Comparison of ENCODE assay signal across 19 mouse cellular contexts in the genomic region with DNA sequence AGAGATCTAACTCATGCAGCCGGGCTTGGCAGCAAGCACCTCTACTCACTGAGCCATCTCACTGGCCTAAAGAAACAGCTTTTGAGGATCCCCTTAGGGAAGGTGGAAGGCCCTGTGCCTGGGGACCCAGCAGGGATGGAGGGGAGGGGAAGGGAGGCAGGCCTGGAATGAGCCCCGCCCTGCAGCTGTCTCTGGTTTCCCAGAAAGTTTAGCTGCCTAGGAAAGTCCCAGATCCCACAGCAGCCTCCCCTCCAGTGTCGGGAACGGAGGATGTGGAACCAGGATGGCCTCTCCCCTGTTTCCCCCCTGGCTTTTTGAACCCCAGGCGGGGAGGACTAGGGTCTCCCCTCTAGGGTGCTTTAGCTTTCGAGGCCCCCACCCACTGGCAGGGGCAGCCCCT. TPM values are rescaled to one million over a fixed set of nuclear protein-coding genes. Genes with fewer than 3 reads are reported as not detected.
DNase-seq lines count a peak whose midpoint lies in the region; ATAC-seq and TF ChIP-seq lines count a peak whose summit lies in the region.
"Had no signal": no experiment of that assay in that cellular context is flagged by ENCODE, and none has a peak within 500 bp of the region (broad histone marks: within the 10 kb centered on the region; RNA-seq: fewer than 3 reads in every experiment).

No protein-coding gene starts in this region.

- no peak for TF ChIP-seq CTCF in kidney, postnatal 0 days (IDR thresholded peaks at IDR 0.05; ENCODE audit: low read depth)
- TF ChIP-seq CTCF in small intestine, adult 2 months (IDR thresholded peaks at IDR 0.05; ENCODE audit: extremely low read depth, insufficient read length, insufficient replicate concordance, low read depth, low read length): no peak

- H3K9me3 ChIP-seq in kidney, postnatal 0 days (replicated peaks; ENCODE audit: low read length): no peaks in the 10 kb centered on the region
- no peaks in the 10 kb centered on the region for H3K9me3 ChIP-seq in ES-E14 (ENCODE audit: control insufficient read depth, insufficient read depth, low read depth, low read length)
- H3K9me3 ChIP-seq in embryonic facial prominence, embryonic 15.5 days (replicated peaks): no peaks in the 10 kb centered on the region
- 0 out of 2 replicates have a peak, but pooled peaks cover 3% of the 10 kb centered on the region for H3K9me3 ChIP-seq in midbrain, embryonic 14.5 days (ENCODE audit: control insufficient read depth, low read length)
- H3K9me3 ChIP-seq: forebrain, embryonic 12.5 days; G1E; liver, embryonic 15.5 days; midbrain, embryonic 15.5 days had no signal

- no peak overlapping the region for H3K27ac ChIP-seq in kidney, postnatal 0 days
- H3K27ac ChIP-seq in ES-E14 (ENCODE audit: insufficient read depth, low read depth, low read length, poor library complexity, severe bottlenecking): peak overlapping the region; percentile 93
- no peak overlapping the region for H3K27ac ChIP-seq in embryonic facial prominence, embryonic 15.5 days (replicated peaks)
- H3K27ac ChIP-seq in small intestine, adult 2 months (ENCODE audit: insufficient read depth, low read depth, low read length): peak overlapping the region; percentile 36
- H3K27ac ChIP-seq in midbrain, embryonic 14.5 days (replicated peaks; ENCODE audit: low read depth, low read length): no peak overlapping the region
- H3K27ac ChIP-seq: forebrain, embryonic 12.5 days; liver, embryonic 15.5 days; midbrain, embryonic 15.5 days had no signal

- 49% methylated on average over 5 of the region's 6 CpGs for WGBS in kidney, postnatal 0 days
- 20% methylated on average over 6 of the region's 6 CpGs for WGBS in embryonic facial prominence, embryonic 15.5 days
- WGBS in small intestine, adult 2 months: 28% methylated on average over 6 of the region's 6 CpGs
- 42% methylated on average over 6 of the region's 6 CpGs for WGBS in midbrain, embryonic 14.5 days

- no peaks in the 10 kb centered on the region for H3K27me3 ChIP-seq in kidney, postnatal 0 days (ENCODE audit: insufficient read depth, low read length)
- H3K27me3 ChIP-seq in embryonic facial prominence, embryonic 15.5 days: peaks cover 6% of the 10 kb centered on the region
- H3K27me3 ChIP-seq in small intestine, adult 2 months (ENCODE audit: control insufficient read depth, insufficient read depth, low read length): no peaks in the 10 kb centered on the region
- H3K27me3 ChIP-seq in midbrain, embryonic 14.5 days (ENCODE audit: control insufficient read depth, insufficient read depth, low read length): peaks cover 32% of the 10 kb centered on the region

- no peak overlapping the region for H3K9ac ChIP-seq in kidney, postnatal 0 days (ENCODE audit: low read depth, low read length)
- H3K9ac ChIP-seq in ES-E14 (ENCODE audit: insufficient read depth, low read depth, low read length, poor library complexity, severe bottlenecking): peak overlapping the region; percentile 67
- H3K9ac ChIP-seq in embryonic facial prominence, embryonic 15.5 days: peak overlapping the region; percentile 9; the same call in 1 of the 2 replicates
- no peak overlapping the region for H3K9ac ChIP-seq in midbrain, embryonic 14.5 days (replicated peaks; ENCODE audit: low read length)
- H3K9ac ChIP-seq: forebrain, embryonic 12.5 days; liver, embryonic 15.5 days; midbrain, embryonic 15.5 days had no signal

- in situ Hi-C loops in ES-E14 (cut with MboI; ENCODE audit: low sequenced_read_pairs in 2 of 2, unreplicated experiment in 2 of 2): no loop called here

- no peak overlapping the region for H3K4me2 ChIP-seq in kidney, postnatal 0 days (ENCODE audit: low read length)
- H3K4me2 ChIP-seq in embryonic facial prominence, embryonic 15.5 days (replicated peaks): no peak overlapping the region
- H3K4me2 ChIP-seq in midbrain, embryonic 14.5 days (ENCODE audit: low read length): no peak overlapping the region
- H3K4me2 ChIP-seq: forebrain, embryonic 12.5 days; liver, embryonic 15.5 days; midbrain, embryonic 15.5 days had no signal

- DNase-seq in kidney, postnatal 0 days (ENCODE audit: low spot score): peak; percentile 15
- DNase-seq in kidney, postnatal 36 days: no peak
- DNase-seq in ES-E14 (ENCODE audit: low read depth, low spot score): peak; percentile 56
- DNase-seq in midbrain, embryonic 14.5 days: no peak
- no peak for DNase-seq in right cerebral cortex, adult 2 months (ENCODE audit: low spot score in 2 of 2)
- DNase-seq: cerebellum, adult 2 months; embryo, embryonic 11 days; left cerebral cortex, postnatal 4 days; lung, postnatal 4 days had no signal

- no peak overlapping the region for H3K4me3 ChIP-seq in kidney, postnatal 0 days (replicated peaks; ENCODE audit: low read depth, low read length)
- peak overlapping the region in 1 of 2 experiments; percentile 23; a peak in 1 of 4 replicates for H3K4me3 ChIP-seq in ES-E14 (ENCODE audit: insufficient read depth in 1 of 2, low read depth in 1 of 2, low read length in 2 of 2, poor library complexity in 1 of 2, severe bottlenecking in 1 of 2)
- H3K4me3 ChIP-seq in embryonic facial prominence, embryonic 15.5 days (replicated peaks): no peak overlapping the region
- H3K4me3 ChIP-seq in small intestine, adult 2 months (ENCODE audit: low read depth, low read length): no peak overlapping the region
- H3K4me3 ChIP-seq in midbrain, embryonic 14.5 days (replicated peaks; ENCODE audit: low read depth, low read length): no peak overlapping the region
- H3K4me3 ChIP-seq: forebrain, embryonic 12.5 days; liver, embryonic 15.5 days; midbrain, embryonic 15.5 days had no signal

- no peak for ATAC-seq in kidney, postnatal 0 days (replicated peaks; ENCODE audit: low FRiP score, low read depth)
- no peak for ATAC-seq in embryonic facial prominence, embryonic 15.5 days (ENCODE audit: insufficient number of reproducible peaks, low FRiP score, low TSS enrichment, low read depth)
- ATAC-seq in midbrain, embryonic 14.5 days (ENCODE audit: low FRiP score, low TSS enrichment): no peak
- ATAC-seq: midbrain, embryonic 15.5 days had no signal

- peaks cover 26% of the 10 kb centered on the region for H3K4me1 ChIP-seq in kidney, postnatal 0 days (replicated peaks; ENCODE audit: insufficient read depth, low read length)
- H3K4me1 ChIP-seq in ES-E14 (ENCODE audit: control insufficient read depth in 2 of 2, insufficient read depth in 2 of 2, low read length in 2 of 2, poor library complexity in 1 of 2): peaks cover 5 to 21% of the 10 kb centered on the region in 2 experiments; a peak in 3 of 4 replicates
- peaks cover 48% of the 10 kb centered on the region for H3K4me1 ChIP-seq in embryonic facial prominence, embryonic 15.5 days
- peaks cover 53% of the 10 kb centered on the region for H3K4me1 ChIP-seq in small intestine, adult 2 months (ENCODE audit: control insufficient read depth, insufficient read depth, insufficient read length, low read length)
- H3K4me1 ChIP-seq in midbrain, embryonic 14.5 days (ENCODE audit: control insufficient read depth, insufficient read depth, low read length): peaks cover 4% of the 10 kb centered on the region

- H3K36me3 ChIP-seq in kidney, postnatal 0 days (ENCODE audit: insufficient read depth, low read length): no peaks in the 10 kb centered on the region
- no peaks in the 10 kb centered on the region for H3K36me3 ChIP-seq in ES-E14 (ENCODE audit: control insufficient read depth, insufficient read depth, low read length, poor library complexity, severe bottlenecking)
- H3K36me3 ChIP-seq in embryonic facial prominence, embryonic 15.5 days: no peaks in the 10 kb centered on the region
- no peaks in the 10 kb centered on the region for H3K36me3 ChIP-seq in small intestine, adult 2 months (ENCODE audit: control insufficient read depth, insufficient read depth, low read length)
- H3K36me3 ChIP-seq in midbrain, embryonic 14.5 days (ENCODE audit: control insufficient read depth, insufficient read depth, low read length): no peaks in the 10 kb centered on the region
- H3K36me3 ChIP-seq: forebrain, embryonic 12.5 days; G1E; liver, embryonic 15.5 days; midbrain, embryonic 15.5 days had no signal

- TF ChIP-seq POLR2A in small intestine, adult 2 months (IDR thresholded peaks at IDR 0.05; ENCODE audit: low read depth, low read length): no peak

RNA-seq across cellular contexts. Expression of a gene that starts 4.2 kb away (rescaled TPM):
- polyA plus RNA-seq in kidney, postnatal 0 days (2015; fragmentation: Nextera tagmentation; extraction: Ambion mirVana): 3.5 and 3.8 TPM in 2 replicates
- total RNA-seq in ES-E14 (2012; rRNA removed): 14.3 and 28.8 TPM in 2 replicates
- 4.7 and 6.9 TPM in 2 replicates for polyA plus RNA-seq in embryonic facial prominence, embryonic 15.5 days (2015; fragmentation: Nextera tagmentation; extraction: Ambion mirVana)
- polyA plus RNA-seq in small intestine, adult 2 months (2012; rRNA removed): 169 and 226 TPM in 2 replicates
- 0.77 and 1.2 TPM in 2 replicates for polyA plus RNA-seq in midbrain, embryonic 14.5 days (2014; fragmentation: Nextera tagmentation; extraction: Ambion mirVana)

RNA-seq across cellular contexts. Expression of a gene that starts 25.0 kb away (rescaled TPM):
- not detected in 2 replicates for polyA plus RNA-seq in kidney, postnatal 0 days (2015; fragmentation: Nextera tagmentation; extraction: Ambion mirVana)
- total RNA-seq in ES-E14 (2012; rRNA removed): 0.36 and 1.1 TPM in 2 replicates
- polyA plus RNA-seq in embryonic facial prominence, embryonic 15.5 days (2015; fragmentation: Nextera tagmentation; extraction: Ambion mirVana): 0.59 TPM in 1 of 2 replicates, not detected in the other
- polyA plus RNA-seq in small intestine, adult 2 months (2012; rRNA removed): 0.13 TPM in 1 of 2 replicates, not detected in the other
- 9.9 and 13.6 TPM in 2 replicates for polyA plus RNA-seq in midbrain, embryonic 14.5 days (2014; fragmentation: Nextera tagmentation; extraction: Ambion mirVana)
- total RNA-seq: G1E; gastrocnemius, postnatal 36 days; heart, postnatal 36 days had no signal
- polyA plus RNA-seq: G1E; liver, embryonic 15.5 days had no signal

RNA-seq across cellular contexts. Expression of a gene that starts 30.1 kb away (rescaled TPM):
- 14.6 and 16.9 TPM in 2 replicates for polyA plus RNA-seq in kidney, postnatal 0 days (2015; fragmentation: Nextera tagmentation; extraction: Ambion mirVana)
- total RNA-seq in ES-E14 (2012; rRNA removed): 3.5 and 6.6 TPM in 2 replicates
- polyA plus RNA-seq in embryonic facial prominence, embryonic 15.5 days (2015; fragmentation: Nextera tagmentation; extraction: Ambion mirVana): 13.2 and 17.2 TPM in 2 replicates
- 56.7 and 145 TPM in 2 replicates for polyA plus RNA-seq in small intestine, adult 2 months (2012; rRNA removed)
- not detected in 2 replicates for polyA plus RNA-seq in midbrain, embryonic 14.5 days (2014; fragmentation: Nextera tagmentation; extraction: Ambion mirVana)
- total RNA-seq: G1E; gastrocnemius, postnatal 36 days; layer of hippocampus, postnatal 14 days had no signal
- polyA plus RNA-seq: cerebellum, adult 2 months; G1E had no signal

RNA-seq across cellular contexts. Expression of a gene that starts 34.3 kb away (rescaled TPM):
- not detected in 2 replicates for polyA plus RNA-seq in kidney, postnatal 0 days (2015; fragmentation: Nextera tagmentation; extraction: Ambion mirVana)
- 0.71 and 1.4 TPM in 2 replicates for total RNA-seq in ES-E14 (2012; rRNA removed)
- not detected in 2 replicates for polyA plus RNA-seq in embryonic facial prominence, embryonic 15.5 days (2015; fragmentation: Nextera tagmentation; extraction: Ambion mirVana)
- polyA plus RNA-seq in small intestine, adult 2 months (2012; rRNA removed): 0.47 and 1.3 TPM in 2 replicates
- 0.90 TPM in 1 of 2 replicates, not detected in the other for polyA plus RNA-seq in midbrain, embryonic 14.5 days (2014; fragmentation: Nextera tagmentation; extraction: Ambion mirVana)
- total RNA-seq: gastrocnemius, postnatal 36 days; layer of hippocampus, postnatal 14 days; left cerebral cortex, postnatal 4 days had no signal
- polyA plus RNA-seq: forebrain, embryonic 12.5 days; intestine, embryonic 14.5 days; liver, embryonic 15.5 days had no signal

RNA-seq across cellular contexts. Expression of a gene that starts 55.9 kb away (rescaled TPM):
- 378 and 394 TPM in 2 replicates for polyA plus RNA-seq in kidney, postnatal 0 days (2015; fragmentation: Nextera tagmentation; extraction: Ambion mirVana)
- total RNA-seq in ES-E14 (2012; rRNA removed): 167 and 309 TPM in 2 replicates
- polyA plus RNA-seq in embryonic facial prominence, embryonic 15.5 days (2015; fragmentation: Nextera tagmentation; extraction: Ambion mirVana): 158 and 163 TPM in 2 replicates
- 18.6 and 20.3 TPM in 2 replicates for polyA plus RNA-seq in small intestine, adult 2 months (2012; rRNA removed)
- polyA plus RNA-seq in midbrain, embryonic 14.5 days (2014; fragmentation: Nextera tagmentation; extraction: Ambion mirVana): 4.5 and 7.8 TPM in 2 replicates
- polyA plus RNA-seq: G1E had no signal

Comparison
In these comparisons a context has a peak if more than half of its experiments do, and no peak if none do; other contexts are left out.
1. DNase-seq: peak in kidney, postnatal 0 days (single experiment) and ES-E14 (single experiment); none in kidney, postnatal 36 days (0 of 2), midbrain, embryonic 14.5 days (single experiment) and right cerebral cortex, adult 2 months (0 of 2).
2. H3K27ac ChIP-seq: peak in ES-E14 (single experiment) and small intestine, adult 2 months (single experiment); none in kidney, postnatal 0 days (single experiment), embryonic facial prominence, embryonic 15.5 days (single experiment) and midbrain, embryonic 14.5 days (single experiment).
3. H3K9ac ChIP-seq: peak in ES-E14 (single experiment) and embryonic facial prominence, embryonic 15.5 days (single experiment); none in kidney, postnatal 0 days (single experiment) and midbrain, embryonic 14.5 days (single experiment).
4. RNA of a gene that starts 4.2 kb away (polyA plus RNA-seq): 169 to 226 TPM in small intestine, adult 2 months; 4.7 to 6.9 TPM in embryonic facial prominence, embryonic 15.5 days, 3.5 to 3.8 TPM in kidney, postnatal 0 days and 0.77 to 1.2 TPM in midbrain, embryonic 14.5 days; every median in the first group is over 10 times any median in the second.
5. RNA of a gene that starts 30.1 kb away (polyA plus RNA-seq): 56.7 to 145 TPM in small intestine, adult 2 months, 13.2 to 17.2 TPM in embryonic facial prominence, embryonic 15.5 days and 14.6 to 16.9 TPM in kidney, postnatal 0 days; not detected in midbrain, embryonic 14.5 days; every median in the first group is over 10 times any median in the second.